Mouse (Mus musculus): ENCODE measurements around the gene Cercam.

- TF ChIP-seq POLR2A (IDR thresholded peaks at IDR 0.05; ENCODE audit: low read depth, low read length) (no peak), CTCF (IDR thresholded peaks at IDR 0.05; ENCODE audit: borderline replicate concordance, insufficient read depth, low read length) (no peak)
Measured at GRCm38 (mm10) chr2:29910042-29910441, 41.1 kb downstream of the Cercam start.

All from embryonic fibroblast, embryonic 13.5 days (primary cell).